Mouse (Mus musculus) cerebellum, postnatal 36 days (tissue): Measurements from ENCODE around the gene Ppp1r18.
A peak's percentile ranks its signal among the peaks of the same experiment; 100 is the strongest.

Experiments used
- DNase-seq, 2 experiments: peaks; one replicate each; pipeline ENCODE4 v3.0.0; 2021 to 2022; ENCODE audit warnings: mixed read lengths in 2 of 2

Gene Ppp1r18

GRCm38 (mm10) chr17:35865481-35866280, at the start of gene Ppp1r18:
Gene Ppp1r18, plus strand, starts transcription at chr17:35865593.
- no peak for DNase-seq

- DNase-seq = no peak
These were observed 49.6 kb upstream of the Ppp1r18 start for GRCm38 (mm10) chr17:35815836-35816235.

- no peak for DNase-seq
These were observed 48.7 kb upstream of the Ppp1r18 start for GRCm38 (mm10) chr17:35816686-35817085.

GRCm38 (mm10) chr17:35817226-35817625, 48.2 kb upstream of the Ppp1r18 start:
- no peak for DNase-seq

- no peak for DNase-seq
These were observed 45.3 kb upstream of the Ppp1r18 start for GRCm38 (mm10) chr17:35820111-35820510.

GRCm38 (mm10) chr17:35821439-35822430, 43.7 kb upstream of the Ppp1r18 start, which contains the start of gene Ier3:
Gene Ier3, plus strand, starts transcription at chr17:35821684.
- peak; percentile 44 to 54 for DNase-seq

GRCm38 (mm10) chr17:35822564-35822963, 42.8 kb upstream of the Ppp1r18 start:
- no peak for DNase-seq

GRCm38 (mm10) chr17:35822964-35823937, 42.1 kb upstream of the Ppp1r18 start, which contains the start of gene Flot1:
Gene Flot1, plus strand, starts transcription at chr17:35823230.
- peak; percentile 75 to 76 for DNase-seq

- DNase-seq = no peak
These were observed 41.0 kb upstream of the Ppp1r18 start for GRCm38 (mm10) chr17:35824402-35824801.

GRCm38 (mm10) chr17:35825109-35825850, 40.1 kb upstream of the Ppp1r18 start:
- no peak for DNase-seq

GRCm38 (mm10) chr17:35829737-35830136, 35.7 kb upstream of the Ppp1r18 start:
- peak; percentile 80 to 84 for DNase-seq

GRCm38 (mm10) chr17:35832400-35833238, 32.8 kb upstream of the Ppp1r18 start:
- no peak for DNase-seq

GRCm38 (mm10) chr17:35833239-35833751, 32.1 kb upstream of the Ppp1r18 start:
- DNase-seq = no peak

- no peak for DNase-seq
These were observed 31.5 kb upstream of the Ppp1r18 start for GRCm38 (mm10) chr17:35833894-35834293.

GRCm38 (mm10) chr17:35834696-35835422, 30.5 kb upstream of the Ppp1r18 start:
- DNase-seq = peak; percentile 29 to 37

- DNase-seq = peak; percentile 16 to 34
These were observed 29.8 kb upstream of the Ppp1r18 start for GRCm38 (mm10) chr17:35835424-35836140.

GRCm38 (mm10) chr17:35836178-35836965, 29.0 kb upstream of the Ppp1r18 start:
- peak; percentile 87 to 93 for DNase-seq

- DNase-seq = peak; percentile 60 to 77
These were observed 28.4 kb upstream of the Ppp1r18 start for GRCm38 (mm10) chr17:35836991-35837422.
